Comparison of ENCODE assay signal across 8 mouse cellular contexts in genomic region chr17:87367640-87368039, GRCm38 (mm10). TPM values are rescaled to one million over a fixed set of nuclear protein-coding genes. Genes with fewer than 3 reads are reported as not detected.
DNase-seq lines count a peak whose midpoint lies in the region; ATAC-seq lines count a peak whose summit lies in the region.
"Had no signal": no experiment of that assay in that cellular context is flagged by ENCODE, and none has a peak within 500 bp of the region (broad histone marks: within the 10 kb centered on the region; RNA-seq: fewer than 3 reads in every experiment).

No protein-coding gene starts in this region.

- peaks cover 79% of the 10 kb centered on the region for H3K4me1 ChIP-seq in embryonic facial prominence, embryonic 10.5 days
- H3K4me1 ChIP-seq in heart, embryonic 15.5 days (replicated peaks), result peaks cover 23% of the 10 kb centered on the region

- H3K27me3 ChIP-seq in embryonic facial prominence, embryonic 10.5 days (replicated peaks; ENCODE audit: low read depth, poor library complexity, severe bottlenecking), result no peaks in the 10 kb centered on the region
- H3K27me3 ChIP-seq in heart, embryonic 15.5 days, result no peaks in the 10 kb centered on the region

- H3K4me2 ChIP-seq in heart, embryonic 15.5 days, result no peak overlapping the region

- H3K4me3 ChIP-seq in embryonic facial prominence, embryonic 10.5 days, result no peak overlapping the region
- H3K4me3 ChIP-seq in heart, embryonic 15.5 days, result no peak overlapping the region

- H3K9me3 ChIP-seq in embryonic facial prominence, embryonic 10.5 days, result no peaks in the 10 kb centered on the region
- H3K9me3 ChIP-seq in heart, embryonic 15.5 days (replicated peaks), result no peaks in the 10 kb centered on the region

- ATAC-seq in heart, embryonic 15.5 days (replicated peaks; ENCODE audit: insufficient number of reproducible peaks, insufficient read depth, low FRiP score, low read depth), result peak; percentile 40; the same call in 1 of the 2 replicates

- peak overlapping the region; percentile 45 for H3K27ac ChIP-seq in embryonic facial prominence, embryonic 10.5 days (replicated peaks)
- H3K27ac ChIP-seq in heart, embryonic 15.5 days, result peak overlapping the region; percentile 8; the same call in 1 of the 2 replicates

- no peak overlapping the region for H3K9ac ChIP-seq in heart, embryonic 15.5 days

- whole genome bisulfite sequencing in embryonic facial prominence, embryonic 10.5 days, result 63% methylated on average over 3 of the region's 3 CpGs
- 44% methylated on average over 3 of the region's 3 CpGs for WGBS in heart, embryonic 15.5 days

- peak; percentile 38 for DNase-seq in ovary, adult 18-20 months (ENCODE audit: low spot score)
- no peak for DNase-seq in ovary, postnatal 10 days (ENCODE audit: low spot score)
- no peak for DNase-seq in embryonic facial prominence, embryonic 10.5 days (ENCODE audit: low spot score)
- peak; percentile 46 to 67 for DNase-seq in layer of hippocampus, postnatal 14 days (ENCODE audit: low spot score in 2 of 2)
- DNase-seq in right cerebral cortex, postnatal 10 days (ENCODE audit: low spot score in 2 of 2), result peak; percentile 85 to 86
- DNase-seq in yolk sac, embryonic 10.5 days (ENCODE audit: low spot score), result no peak

- H3K36me3 ChIP-seq in embryonic facial prominence, embryonic 10.5 days (replicated peaks), result no peaks in the 10 kb centered on the region
- no peaks in the 10 kb centered on the region for H3K36me3 ChIP-seq in heart, embryonic 15.5 days

RNA-seq across cellular contexts. Expression of gene Stpg4, which starts 59.9 kb away (rescaled TPM):
- polyA plus RNA-seq in embryonic facial prominence, embryonic 10.5 days (2016; fragmentation: Nextera tagmentation; extraction: Ambion mirVana), result not detected in 2 replicates
- 0.23 TPM in 1 of 2 replicates, not detected in the other for polyA plus RNA-seq in heart, embryonic 15.5 days (2015; fragmentation: Nextera tagmentation; extraction: Ambion mirVana)
- not detected for total RNA-seq in layer of hippocampus, postnatal 14 days (2021)
- polyA plus RNA-seq: neural tube, embryonic 11.5 days had no signal

Comparison
In these comparisons a context has a peak if more than half of its experiments do, and no peak if none do; other contexts are left out.
1. DNase-seq: peak in ovary, adult 18-20 months (single experiment), layer of hippocampus, postnatal 14 days (2 of 2) and right cerebral cortex, postnatal 10 days (2 of 2); none in ovary, postnatal 10 days (single experiment), embryonic facial prominence, embryonic 10.5 days (single experiment) and yolk sac, embryonic 10.5 days (single experiment).